Mouse (Mus musculus): Measurements from ENCODE around the gene Rbm38.

GRCm38 (mm10) chr2:173041893-173042292 is 21.6 kb downstream of the Rbm38 start:
- TF ChIP-seq CTCF (IDR thresholded peaks at IDR 0.05; ENCODE audit: low read depth) (no peak), EP300 (IDR thresholded peaks at IDR 0.05; ENCODE audit: low read depth) (peak; percentile 78)

All from liver, postnatal 0 days (tissue).